Mouse (Mus musculus) embryo, embryonic 10 days (tissue): ENCODE data around the gene Hibch.
A peak's percentile ranks its signal among the peaks of the same experiment; 100 is the strongest.

ENCODE experiments used
- DNase-seq: peaks from one replicate; pipeline ENCODE4 v3.0.0-alpha.2; 2015; ENCODE audit warnings: low spot score

The Hibch gene

GRCm38 (mm10) chr1:52844782-52845665 lies at the start of gene Hibch:
Gene Hibch (plus strand): TSS chr1:52844929.
- peak; percentile 98 for DNase-seq

- no peak for DNase-seq
Observed at GRCm38 (mm10) chr1:52795927-52796326, 48.8 kb upstream of the Hibch start.

- no peak for DNase-seq
Observed at GRCm38 (mm10) chr1:52799056-52799726, 45.5 kb upstream of the Hibch start.

GRCm38 (mm10) chr1:52799772-52800171 lies 45.0 kb upstream of the Hibch start:
- no peak for DNase-seq

GRCm38 (mm10) chr1:52800340-52800740 lies 44.4 kb upstream of the Hibch start:
- no peak for DNase-seq

GRCm38 (mm10) chr1:52801651-52802050 lies 43.1 kb upstream of the Hibch start:
- no peak for DNase-seq

- no peak for DNase-seq
Observed at GRCm38 (mm10) chr1:52802406-52802975, 42.2 kb upstream of the Hibch start.

- DNase-seq: no peak
Observed at GRCm38 (mm10) chr1:52805041-52805440, 39.7 kb upstream of the Hibch start.

GRCm38 (mm10) chr1:52808456-52808855 lies 36.3 kb upstream of the Hibch start:
- no peak for DNase-seq

GRCm38 (mm10) chr1:52816232-52816891 lies 28.4 kb upstream of the Hibch start:
- DNase-seq: peak; percentile 11

GRCm38 (mm10) chr1:52816910-52817812 lies 27.6 kb upstream of the Hibch start, which contains the start of gene Inpp1:
Gene Inpp1 (minus strand): TSS chr1:52817688.
- DNase-seq: peak; percentile 72

GRCm38 (mm10) chr1:52817813-52818147 lies 26.9 kb upstream of the Hibch start:
- no peak for DNase-seq

GRCm38 (mm10) chr1:52839099-52839498 lies 5.6 kb upstream of the Hibch start:
- DNase-seq: no peak

GRCm38 (mm10) chr1:52844354-52844753 lies 375 bp upstream of the Hibch start:
- no peak for DNase-seq

GRCm38 (mm10) chr1:52846556-52846955 lies 1.8 kb downstream of the Hibch start:
- DNase-seq: no peak

GRCm38 (mm10) chr1:52849422-52849821 lies 4.7 kb downstream of the Hibch start:
- no peak for DNase-seq

GRCm38 (mm10) chr1:52854029-52854428 lies 9.3 kb downstream of the Hibch start:
- DNase-seq: peak; percentile 52

- DNase-seq: no peak
Observed at GRCm38 (mm10) chr1:52855904-52856601, 11.3 kb downstream of the Hibch start.

- DNase-seq: no peak
Observed at GRCm38 (mm10) chr1:52864220-52864619, 19.5 kb downstream of the Hibch start.

- DNase-seq: no peak
Observed at GRCm38 (mm10) chr1:52866007-52866406, 21.3 kb downstream of the Hibch start.

- DNase-seq: no peak
Observed at GRCm38 (mm10) chr1:52867876-52868275, 23.1 kb downstream of the Hibch start.
